Mouse (Mus musculus) monocyte, adult 2 months (primary cell): ENCODE measurements around the gene Capg.

Experiments used
- DNase-seq, 2 experiments: peaks; one replicate each; pipeline ENCODE4 v3.0.0; 2022; ENCODE audit warnings: low spot score in 2 of 2, low read depth in 1 of 2

The Capg gene

GRCm38 (mm10) chr6:72566044-72566443, 21.9 kb downstream of the Capg start:
- peak; percentile 55 to 69 for DNase-seq

- DNase-seq, result no peak
Measured at GRCm38 (mm10) chr6:72567508-72567907, 23.3 kb downstream of the Capg start.

- DNase-seq, result no peak
Measured at GRCm38 (mm10) chr6:72568736-72569135, 24.5 kb downstream of the Capg start.

- no peak for DNase-seq
Measured at GRCm38 (mm10) chr6:72570644-72571397, 26.6 kb downstream of the Capg start.

- no peak for DNase-seq
Measured at GRCm38 (mm10) chr6:72571826-72572225, 27.6 kb downstream of the Capg start.

GRCm38 (mm10) chr6:72576041-72576440, 31.9 kb downstream of the Capg start:
- DNase-seq, result no peak

GRCm38 (mm10) chr6:72581625-72582382, 37.6 kb downstream of the Capg start:
- no peak for DNase-seq

- DNase-seq, result no peak
Measured at GRCm38 (mm10) chr6:72583211-72583839, 39.1 kb downstream of the Capg start.

- DNase-seq, result no peak
Measured at GRCm38 (mm10) chr6:72584154-72584553, 40.0 kb downstream of the Capg start.

GRCm38 (mm10) chr6:72586701-72587100, 42.5 kb downstream of the Capg start:
- no peak for DNase-seq

- no peak for DNase-seq
Measured at GRCm38 (mm10) chr6:72588307-72588706, 44.1 kb downstream of the Capg start.

- DNase-seq, result no peak
Measured at GRCm38 (mm10) chr6:72590111-72590510, 45.9 kb downstream of the Capg start.

GRCm38 (mm10) chr6:72593011-72593803, 49.0 kb downstream of the Capg start:
- DNase-seq, result no peak

- no peak for DNase-seq
Measured at GRCm38 (mm10) chr6:72593914-72594313, 49.7 kb downstream of the Capg start.

GRCm38 (mm10) chr6:72597083-72597874, 53.1 kb downstream of the Capg start:
- DNase-seq, result no peak

- DNase-seq, result peak; percentile 70 to 71
Measured at GRCm38 (mm10) chr6:72597956-72598753, 54.0 kb downstream of the Capg start, which contains the start of the genes Elmod3 and Retsat. TSS of gene Elmod3 (minus strand) at chr6:72598413. TSS of gene Retsat (plus strand) at chr6:72598475.

- DNase-seq, result no peak
Measured at GRCm38 (mm10) chr6:72598791-72599557, 54.8 kb downstream of the Capg start.

GRCm38 (mm10) chr6:72600216-72600615, 56.0 kb downstream of the Capg start:
- no peak for DNase-seq

- DNase-seq, result no peak
Measured at GRCm38 (mm10) chr6:72600771-72601170, 56.6 kb downstream of the Capg start.
